6 mouse cellular contexts compared by ENCODE assay signal in the genomic region with DNA sequence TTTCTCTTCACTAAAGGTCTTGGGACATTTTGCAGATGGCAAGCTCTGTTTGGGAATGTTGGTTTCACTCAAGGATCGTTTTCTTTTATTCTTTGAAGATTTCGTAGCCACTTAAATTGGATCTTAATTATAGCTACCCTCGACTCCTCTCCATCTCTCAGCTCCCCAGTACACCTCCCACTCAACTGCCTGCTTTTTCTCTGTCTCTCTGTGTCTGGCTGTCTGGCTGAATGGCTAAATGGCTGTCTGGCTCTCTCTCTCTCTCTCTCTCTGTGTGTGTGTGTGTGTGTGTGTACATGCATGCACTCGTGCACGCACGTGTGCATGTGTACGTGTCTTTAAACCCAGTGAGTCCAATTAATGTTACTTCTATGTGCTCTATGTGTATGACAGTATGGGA.
"Had no signal": no experiment of that assay in that cellular context is flagged by ENCODE, and none has a peak within 500 bp of the region (broad histone marks: within the 10 kb centered on the region; RNA-seq: fewer than 3 reads in every experiment).

No protein-coding gene starts in this region.

- DNase-seq: kidney, adult 18-20 months; kidney, postnatal 10 days; kidney, postnatal 4 days; lung, postnatal 14 days; retina, postnatal 1 day; thymus, postnatal 4 days had no signal
